11 mouse cellular contexts compared by ENCODE assay signal in genomic region chr10:70142623-70143022, GRCm38 (mm10).
"Had no signal": no experiment of that assay in that cellular context is flagged by ENCODE, and none has a peak within 500 bp of the region (broad histone marks: within the 10 kb centered on the region; RNA-seq: fewer than 3 reads in every experiment).

No protein-coding gene starts in this region.

- ATAC-seq: hindbrain, embryonic 16.5 days; inflammation-experienced regulatory T-cells, adult 6 months; intestine, postnatal 0 days; lung, postnatal 0 days; midbrain, embryonic 13.5 days had no signal

- DNase-seq: kidney, adult 8-10 months; kidney, postnatal 25 days; lung, adult 2 months; lung, postnatal 36 days; spleen, adult 18-20 months; thymus, postnatal 36 days had no signal
